Mouse (Mus musculus) 3134 (cell line): ENCODE results near the gene Tkt.
A peak's percentile ranks its signal among the peaks of the same experiment; 100 is the strongest.

Experiments
- DNase-seq: peaks from one replicate; pipeline ENCODE4 v3.0.0-alpha.2; 2011; ENCODE audit warnings: low spot score; ENCODE audit not compliant: insufficient read length; ENCODE audit errors: extremely low read depth

Tkt gene

GRCm38 (mm10) chr14:30584077-30584476 is 35.9 kb downstream of the Tkt start:
- DNase-seq: peak; percentile 51

- no peak for DNase-seq
Measured at GRCm38 (mm10) chr14:30584497-30585251, 36.5 kb downstream of the Tkt start.

DNA sequence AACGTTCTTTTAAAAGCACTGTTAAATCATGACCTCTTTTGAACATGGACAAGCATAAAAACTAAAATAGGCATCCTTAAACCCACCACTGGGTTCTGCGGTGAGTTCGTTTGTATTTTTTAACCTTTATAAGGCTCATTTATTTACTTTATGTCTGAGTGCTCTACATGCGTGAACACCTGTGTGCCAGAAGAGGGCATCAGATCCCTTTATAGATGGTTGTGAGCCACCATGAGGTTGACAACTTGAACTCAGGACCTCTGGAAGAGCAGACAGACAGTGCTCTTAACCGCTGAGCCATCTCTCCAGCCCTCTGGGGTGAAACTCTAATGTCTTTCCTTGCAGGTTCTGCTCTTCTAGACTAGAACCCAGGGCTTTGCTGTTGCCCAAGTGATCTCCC is 37.2 kb downstream of the Tkt start:
- DNase-seq: no peak

DNA sequence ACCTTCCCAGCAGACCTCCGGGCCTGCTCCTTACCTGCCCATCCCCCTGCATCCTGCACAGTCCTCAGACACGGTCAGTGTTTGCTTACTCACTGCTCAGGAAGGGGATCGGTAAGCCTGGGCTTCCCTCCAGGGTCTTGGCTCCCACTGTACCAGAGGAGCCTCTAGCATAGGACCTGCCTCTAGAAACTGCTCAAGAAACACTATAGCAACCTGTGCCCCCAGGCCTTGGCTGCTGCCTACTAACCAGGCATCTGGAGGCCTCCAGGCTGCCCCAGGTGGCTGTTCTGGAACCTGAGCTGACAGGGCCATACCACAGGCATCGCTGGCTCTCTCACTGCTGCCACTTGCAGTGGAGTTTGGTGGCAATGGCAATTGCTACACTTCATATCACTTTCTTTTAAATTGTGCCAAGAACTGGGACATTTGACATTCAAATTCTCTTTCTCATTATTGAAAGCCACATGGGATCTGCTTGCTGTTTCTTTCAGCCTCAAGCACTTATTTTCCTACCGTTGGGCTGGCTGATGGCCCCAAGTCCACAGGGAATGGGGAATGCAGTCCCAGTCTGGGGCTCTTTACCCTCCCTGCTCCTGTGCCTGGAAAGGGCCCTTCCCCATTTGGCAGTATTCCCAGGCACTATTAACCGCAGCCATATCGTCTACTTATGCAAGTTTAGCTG is 38.8 kb downstream of the Tkt start:
- no peak for DNase-seq

GRCm38 (mm10) chr14:30590041-30590645 is 42.0 kb downstream of the Tkt start:
- DNase-seq: no peak

- DNase-seq: no peak
Measured at GRCm38 (mm10) chr14:30590918-30591317, 42.8 kb downstream of the Tkt start.

DNA sequence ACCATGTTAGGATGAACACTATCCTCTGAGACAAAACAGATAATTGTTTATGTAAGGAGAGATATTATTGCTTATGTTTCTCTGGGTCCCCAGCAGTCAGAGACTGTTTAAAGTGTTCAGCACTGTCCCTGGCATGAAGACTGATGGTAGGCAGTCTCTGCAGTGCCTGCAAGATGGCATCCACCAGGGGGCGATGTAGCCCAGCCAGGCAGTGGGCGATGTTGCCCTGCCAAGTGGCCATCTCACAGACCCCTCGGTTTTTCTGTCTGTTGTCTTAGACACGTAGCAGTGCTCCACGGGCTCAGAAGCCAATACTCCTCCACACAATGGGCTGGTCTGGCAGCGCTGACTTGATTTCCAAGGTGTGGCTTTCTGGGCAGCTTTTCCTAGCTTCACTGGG is 43.3 kb downstream of the Tkt start:
- peak; percentile 54 for DNase-seq

GRCm38 (mm10) chr14:30593279-30594091 is 45.3 kb downstream of the Tkt start:
- DNase-seq: peak; percentile 75

DNA sequence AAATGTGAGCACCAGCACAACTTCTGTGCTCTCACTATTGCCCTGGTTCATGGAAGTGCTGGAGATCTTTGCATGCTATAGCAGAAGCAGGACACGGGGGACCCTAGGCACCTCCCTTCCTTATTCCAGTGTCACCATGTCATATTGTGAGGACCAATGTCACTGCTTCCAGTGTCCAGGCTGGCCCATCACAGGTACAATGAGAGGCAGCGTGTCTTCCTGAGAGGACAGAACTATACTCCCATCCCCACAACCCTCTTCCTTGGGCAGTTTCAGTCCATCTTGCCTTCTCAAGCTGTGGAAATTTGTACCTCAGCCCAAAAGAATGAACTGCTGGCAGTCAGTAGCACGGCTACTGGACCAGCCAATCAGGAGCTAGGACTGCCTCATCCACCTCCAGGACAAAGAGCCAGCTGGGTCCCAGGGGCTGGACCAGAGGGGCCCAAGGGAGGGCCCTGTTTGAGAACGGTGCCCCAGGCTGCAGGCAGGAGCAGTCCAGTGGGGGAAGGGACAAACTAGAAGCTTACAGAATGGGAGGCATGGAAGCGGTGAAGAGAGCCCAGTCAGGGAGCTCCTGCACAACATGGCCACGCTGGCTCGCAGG is 46.0 kb downstream of the Tkt start:
- DNase-seq: peak; percentile 29

GRCm38 (mm10) chr14:30595576-30596313 is 47.6 kb downstream of the Tkt start:
- DNase-seq: no peak

- no peak for DNase-seq
Measured at GRCm38 (mm10) chr14:30596407-30596806, 48.2 kb downstream of the Tkt start.

- DNase-seq: no peak
Measured at GRCm38 (mm10) chr14:30597142-30597541, 49.0 kb downstream of the Tkt start.

DNA sequence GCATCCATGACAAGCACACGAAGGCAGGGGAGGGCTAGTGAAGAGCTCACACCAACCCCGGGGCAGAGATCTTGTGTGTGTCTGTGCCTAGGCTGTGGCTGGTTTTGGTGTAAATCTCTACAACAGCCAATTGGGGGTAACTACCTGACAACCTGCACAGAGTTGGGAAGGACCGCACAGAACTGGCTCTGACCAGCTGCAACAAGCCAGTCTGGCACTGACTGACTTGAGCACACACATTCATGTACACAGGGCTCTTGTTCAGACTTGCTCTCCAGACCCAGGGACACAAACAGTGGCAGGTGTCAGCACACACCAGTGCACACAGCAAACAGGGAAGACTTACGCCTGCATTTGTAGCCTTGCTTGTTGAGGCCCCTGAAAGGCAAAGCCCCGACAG is 58.7 kb downstream of the Tkt start:
- no peak for DNase-seq

DNA sequence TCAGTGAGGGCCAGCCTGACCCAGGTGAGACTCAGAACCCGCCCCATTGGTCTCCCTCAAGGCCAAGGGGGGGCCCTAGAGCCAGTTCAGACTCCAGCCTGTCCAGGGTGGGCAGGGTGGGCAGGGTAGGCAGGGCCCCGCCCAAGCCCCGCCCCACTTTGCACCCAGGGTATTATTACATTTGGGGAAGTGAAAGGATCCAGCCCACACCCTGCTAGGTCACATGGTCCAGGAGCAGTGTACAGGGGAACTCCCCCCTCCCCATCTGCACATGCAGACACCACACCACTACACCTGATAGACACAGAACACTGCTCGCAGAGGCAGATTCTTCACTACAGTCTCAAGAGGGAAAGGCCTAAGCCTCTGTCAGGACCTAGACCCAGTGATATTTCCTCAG is 59.5 kb downstream of the Tkt start:
- DNase-seq: no peak

DNA sequence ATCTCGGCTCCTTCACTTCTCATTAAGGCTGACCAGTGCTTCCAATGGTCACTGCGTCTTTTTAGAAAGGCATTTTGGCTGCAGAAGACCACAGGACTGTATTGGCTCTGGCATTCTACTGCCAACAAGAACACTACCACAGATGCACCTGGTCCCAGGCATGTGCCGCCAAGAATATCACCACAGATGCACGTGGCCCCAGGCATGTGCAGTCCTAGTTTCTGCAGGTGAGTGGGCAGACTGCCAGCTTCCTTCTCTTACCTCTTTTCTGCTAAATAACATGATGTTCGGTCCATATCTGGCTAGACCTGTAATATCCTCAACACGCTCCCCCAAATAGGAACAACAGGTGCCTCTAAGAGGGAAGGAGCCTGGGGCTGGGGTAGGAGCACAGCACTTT is 60.0 kb downstream of the Tkt start:
- DNase-seq: no peak

DNA sequence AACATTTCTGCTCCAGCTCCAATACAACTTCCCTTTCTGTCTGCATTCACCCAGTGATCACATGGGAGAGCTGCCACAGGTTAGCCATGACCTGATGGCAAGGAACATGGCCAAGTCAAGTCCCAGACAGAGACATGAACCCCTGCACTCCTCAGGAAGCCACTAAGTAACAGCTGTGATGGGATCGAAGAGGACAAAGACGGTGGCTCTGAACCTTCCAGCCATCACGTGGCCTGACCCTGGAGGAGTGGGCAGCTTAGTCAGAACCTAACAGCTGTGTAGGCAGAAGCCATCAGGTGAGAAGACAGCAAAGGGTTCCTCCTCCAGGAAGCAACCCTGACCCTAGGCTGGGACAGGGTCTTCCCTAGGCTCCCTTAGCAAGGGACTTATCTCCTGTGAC is 61.3 kb downstream of the Tkt start:
- DNase-seq: no peak

- no peak for DNase-seq
Measured at GRCm38 (mm10) chr14:30610304-30610703, 62.1 kb downstream of the Tkt start.

GRCm38 (mm10) chr14:30610940-30611339 is 62.8 kb downstream of the Tkt start:
- DNase-seq: no peak

GRCm38 (mm10) chr14:30612523-30612922 is 64.4 kb downstream of the Tkt start:
- peak; percentile 71 for DNase-seq
